Mouse (Mus musculus): ENCODE measurements around the gene Egfl8. TPM values are rescaled to one million over a fixed set of nuclear protein-coding genes. Genes with fewer than 3 reads are reported as not detected.

The Egfl8 gene
- polyA plus RNA-seq, 1 experiment from 2014 or later, result 15.5 TPM

- H3K27ac ChIP-seq, result no peak within 1 kb of the TSS
- WGBS, result 41% methylated on average over 7 of the region's 7 CpGs
- peaks cover 76% of the 10 kb centered on the region for H3K4me1 ChIP-seq
- H3K9ac ChIP-seq, result no peak within 1 kb of the TSS; the same call in 1 of the 2 replicates
- peak within 1 kb of the TSS; percentile 93 for H3K4me2 ChIP-seq (replicated peaks)
- no peak for ATAC-seq (ENCODE audit: low FRiP score, low read depth)
- no peaks in the 10 kb centered on the region for H3K9me3 ChIP-seq
- no peak within 1 kb of the TSS for H3K4me3 ChIP-seq
- H3K27me3 ChIP-seq (replicated peaks), result no peaks in the 10 kb centered on the region
- H3K36me3 ChIP-seq, result peaks cover 4% of the 10 kb centered on the region; the same call in 1 of the 2 replicates
Measured at GRCm38 (mm10) chr17:34589681-34590101, 26.1 kb downstream of the Egfl8 start, which contains the start of gene Gpsm3. Gene Gpsm3, plus strand, starts transcription at chr17:34589806.

GRCm38 (mm10) chr17:34589206-34589605 lies 26.6 kb downstream of the Egfl8 start:
- H3K4me2 ChIP-seq (replicated peaks), result peak overlapping the region; percentile 35

GRCm38 (mm10) chr17:34588767-34589166 lies 27.0 kb downstream of the Egfl8 start:
- peak overlapping the region; percentile 18; the same call in 1 of the 2 replicates for H3K4me2 ChIP-seq (replicated peaks)
- no peaks in the 10 kb centered on the region for H3K27me3 ChIP-seq (replicated peaks)
- no peak overlapping the region for H3K27ac ChIP-seq
- no peak overlapping the region for H3K4me3 ChIP-seq
- no peaks in the 10 kb centered on the region for H3K36me3 ChIP-seq
- H3K9ac ChIP-seq, result no peak overlapping the region
- ATAC-seq (ENCODE audit: low FRiP score, low read depth), result no peak
- WGBS, result 55% methylated on average over 3 of the region's 3 CpGs
- H3K4me1 ChIP-seq, result peaks cover 67% of the 10 kb centered on the region
- H3K9me3 ChIP-seq, result no peaks in the 10 kb centered on the region

More at GRCm38 (mm10) chr17:34589206-34589605, 26.6 kb downstream of the Egfl8 start:
- 54% methylated on average over 7 of the region's 7 CpGs for WGBS
- no peak for ATAC-seq (ENCODE audit: low FRiP score, low read depth)
- no peak overlapping the region for H3K9ac ChIP-seq
- H3K4me1 ChIP-seq, result peaks cover 71% of the 10 kb centered on the region
- H3K9me3 ChIP-seq, result no peaks in the 10 kb centered on the region
- no peaks in the 10 kb centered on the region for H3K27me3 ChIP-seq (replicated peaks)
- H3K4me3 ChIP-seq, result no peak overlapping the region
- H3K27ac ChIP-seq, result no peak overlapping the region
- no peaks in the 10 kb centered on the region for H3K36me3 ChIP-seq

GRCm38 (mm10) chr17:34587814-34588213 lies 28.0 kb downstream of the Egfl8 start:
- Histone ChIP-seq H3K4me1 (peaks cover 59% of the 10 kb centered on the region), H3K9me3 (no peaks in the 10 kb centered on the region), H3K27me3 (replicated peaks) (no peaks in the 10 kb centered on the region), H3K27ac (peak overlapping the region; percentile 98), H3K4me3 (peak overlapping the region; percentile 65), H3K36me3 (no peaks in the 10 kb centered on the region), H3K9ac (peak overlapping the region; percentile 90), H3K4me2 (replicated peaks) (peak overlapping the region; percentile 90)
- 3% methylated on average over 19 of the region's 19 CpGs for WGBS
- ATAC-seq (ENCODE audit: low FRiP score, low read depth), result no peak

GRCm38 (mm10) chr17:34587423-34587811 lies 28.4 kb downstream of the Egfl8 start:
- peak overlapping the region; percentile 90 for H3K9ac ChIP-seq
- H3K27ac ChIP-seq, result peak overlapping the region; percentile 98
- peaks cover 56% of the 10 kb centered on the region for H3K4me1 ChIP-seq
- no peaks in the 10 kb centered on the region for H3K27me3 ChIP-seq (replicated peaks)
- no peaks in the 10 kb centered on the region for H3K36me3 ChIP-seq
- WGBS, result 0% methylated on average over 50 of the region's 50 CpGs
- ATAC-seq (ENCODE audit: low FRiP score, low read depth), result peak; percentile 80
- peak overlapping the region; percentile 90 for H3K4me2 ChIP-seq (replicated peaks)
- peak overlapping the region; percentile 65 for H3K4me3 ChIP-seq
- no peaks in the 10 kb centered on the region for H3K9me3 ChIP-seq

- H3K9me3 ChIP-seq, result no peaks in the 10 kb centered on the region
- peak overlapping the region; percentile 90 for H3K4me2 ChIP-seq (replicated peaks)
- H3K27me3 ChIP-seq (replicated peaks), result no peaks in the 10 kb centered on the region
- peak overlapping the region; percentile 90 for H3K9ac ChIP-seq
- H3K4me1 ChIP-seq, result peaks cover 56% of the 10 kb centered on the region
- ATAC-seq (ENCODE audit: low FRiP score, low read depth), result peak; percentile 79
- peak overlapping the region; percentile 98 for H3K27ac ChIP-seq
- no peaks in the 10 kb centered on the region for H3K36me3 ChIP-seq
- H3K4me3 ChIP-seq, result peak overlapping the region; percentile 65
- WGBS, result 0% methylated on average over 38 of the region's 38 CpGs
Measured at GRCm38 (mm10) chr17:34586796-34587422, 28.9 kb downstream of the Egfl8 start.

- Histone ChIP-seq H3K27me3 (replicated peaks) (no peaks in the 10 kb centered on the region), H3K27ac (peak overlapping the region; percentile 98), H3K4me1 (peaks cover 50% of the 10 kb centered on the region), H3K36me3 (no peaks in the 10 kb centered on the region), H3K9me3 (no peaks in the 10 kb centered on the region), H3K4me3 (peak overlapping the region; percentile 65), H3K9ac (peak overlapping the region; percentile 90), H3K4me2 (replicated peaks) (peak overlapping the region; percentile 90)
- ATAC-seq (ENCODE audit: low FRiP score, low read depth), result peak; percentile 34
- WGBS, result 17% methylated on average over 32 of the region's 32 CpGs
Measured at GRCm38 (mm10) chr17:34585877-34586771, 29.6 kb downstream of the Egfl8 start.

GRCm38 (mm10) chr17:34585121-34585520 lies 30.6 kb downstream of the Egfl8 start:
- H3K36me3 ChIP-seq, result no peaks in the 10 kb centered on the region
- WGBS, result 84% methylated on average over 8 of the region's 8 CpGs
- H3K27me3 ChIP-seq (replicated peaks), result no peaks in the 10 kb centered on the region
- no peak overlapping the region for H3K4me2 ChIP-seq (replicated peaks)
- no peak overlapping the region for H3K9ac ChIP-seq
- H3K4me1 ChIP-seq, result peaks cover 40% of the 10 kb centered on the region
- H3K27ac ChIP-seq, result no peak overlapping the region
- no peak for ATAC-seq (ENCODE audit: low FRiP score, low read depth)
- no peak overlapping the region for H3K4me3 ChIP-seq
- no peaks in the 10 kb centered on the region for H3K9me3 ChIP-seq

- ATAC-seq (ENCODE audit: low FRiP score, low read depth), result no peak
- H3K4me2 ChIP-seq (replicated peaks), result 0 out of 2 replicates have a peak overlapping the region, but pooled peaks have one; percentile 14
- no peak overlapping the region for H3K4me3 ChIP-seq
- H3K36me3 ChIP-seq, result no peaks in the 10 kb centered on the region
- H3K27ac ChIP-seq, result no peak overlapping the region
- 93% methylated on average over 8 of the region's 8 CpGs for WGBS
- H3K27me3 ChIP-seq (replicated peaks), result no peaks in the 10 kb centered on the region
- H3K9me3 ChIP-seq, result no peaks in the 10 kb centered on the region
- H3K9ac ChIP-seq, result no peak overlapping the region
- H3K4me1 ChIP-seq, result peaks cover 28% of the 10 kb centered on the region
Measured at GRCm38 (mm10) chr17:34583819-34584218, 32.0 kb downstream of the Egfl8 start.

GRCm38 (mm10) chr17:34583397-34583796 lies 32.4 kb downstream of the Egfl8 start:
- H3K27ac ChIP-seq, result no peak overlapping the region
- no peaks in the 10 kb centered on the region for H3K9me3 ChIP-seq
- no peak for ATAC-seq (ENCODE audit: low FRiP score, low read depth)
- H3K27me3 ChIP-seq (replicated peaks), result no peaks in the 10 kb centered on the region
- peaks cover 24% of the 10 kb centered on the region for H3K4me1 ChIP-seq
- H3K36me3 ChIP-seq, result no peaks in the 10 kb centered on the region
- 67% methylated on average over 7 of the region's 7 CpGs for WGBS
- 0 out of 2 replicates have a peak overlapping the region, but pooled peaks have one; percentile 14 for H3K4me2 ChIP-seq (replicated peaks)
- no peak overlapping the region for H3K4me3 ChIP-seq
- no peak overlapping the region for H3K9ac ChIP-seq

- no peaks in the 10 kb centered on the region for H3K9me3 ChIP-seq
- 86% methylated on average over 12 of the region's 12 CpGs for WGBS
- H3K27ac ChIP-seq, result no peak overlapping the region
- ATAC-seq (ENCODE audit: low FRiP score, low read depth), result no peak
- no peak overlapping the region for H3K9ac ChIP-seq
- peaks cover 17% of the 10 kb centered on the region for H3K4me1 ChIP-seq
- H3K4me2 ChIP-seq (replicated peaks), result no peak overlapping the region
- no peaks in the 10 kb centered on the region for H3K36me3 ChIP-seq
- no peaks in the 10 kb centered on the region for H3K27me3 ChIP-seq (replicated peaks)
- no peak overlapping the region for H3K4me3 ChIP-seq
Measured at GRCm38 (mm10) chr17:34582528-34582927, 33.2 kb downstream of the Egfl8 start.

GRCm38 (mm10) chr17:34578070-34578469 lies 37.7 kb downstream of the Egfl8 start:
- no peak for ATAC-seq (ENCODE audit: low FRiP score, low read depth)
- no peak overlapping the region for H3K4me2 ChIP-seq (replicated peaks)
- H3K9me3 ChIP-seq, result no peaks in the 10 kb centered on the region
- no peak overlapping the region for H3K27ac ChIP-seq
- H3K9ac ChIP-seq, result no peak overlapping the region
- 91% methylated on average over 3 of the region's 3 CpGs for WGBS
- H3K36me3 ChIP-seq, result no peaks in the 10 kb centered on the region
- H3K4me1 ChIP-seq, result no peaks in the 10 kb centered on the region
- H3K4me3 ChIP-seq, result no peak overlapping the region
- H3K27me3 ChIP-seq (replicated peaks), result no peaks in the 10 kb centered on the region

Data from neural tube, embryonic 12.5 days (tissue).